Mouse (Mus musculus) hindbrain, embryonic 12.5 days (tissue): Measurements from ENCODE around the gene Emid1. TPM values are rescaled to one million over a fixed set of nuclear protein-coding genes. Genes with fewer than 3 reads are reported as not detected.
A peak's percentile ranks its signal among the peaks of the same experiment; 100 is the strongest.

Source experiments
- ATAC-seq: fragments of 200-750 bp; cut with Nextera tagmentation; 2 replicates; pipeline ENCODE4 v1.8.0; 2017; ENCODE audit warnings: moderate TSS enrichment; ENCODE audit not compliant: low FRiP score
- H3K27ac ChIP-seq: fragments of 300-500 bp; sonication (generic); 2 replicates; pipeline ENCODE4 v1.5.1; 2016; ENCODE audit warnings: mild to moderate bottlenecking
- H3K27me3 ChIP-seq: fragments of 300-500 bp; sonication (generic); 2 replicates; pipeline ENCODE4 v1.6.1; 2016; ENCODE audit warnings: mild to moderate bottlenecking
- H3K36me3 ChIP-seq: fragments of 300-500 bp; sonication (generic); 2 replicates; pipeline ENCODE4 v1.6.1; 2016; ENCODE audit warnings: mild to moderate bottlenecking
- H3K4me1 ChIP-seq: fragments of 300-500 bp; sonication (generic); 2 replicates; pipeline ENCODE4 v1.6.1; 2016
- H3K4me2 ChIP-seq: fragments of 300-500 bp; sonication (generic); replicated peaks from 2 replicates; pipeline ENCODE4 v1.6.1; 2016; ENCODE audit warnings: mild to moderate bottlenecking
- H3K4me3 ChIP-seq: fragments of 300-500 bp; sonication (generic); 2 replicates; pipeline ENCODE4 v1.5.1; 2016; ENCODE audit warnings: mild to moderate bottlenecking
- H3K9ac ChIP-seq: fragments of 300-500 bp; sonication (generic); 2 replicates; pipeline ENCODE4 v1.6.1; 2016; ENCODE audit warnings: mild to moderate bottlenecking, moderate library complexity
- H3K9me3 ChIP-seq: fragments of 300-500 bp; sonication (generic); replicated peaks from 2 replicates; pipeline ENCODE4 v1.6.1; 2016; ENCODE audit warnings: mild to moderate bottlenecking
- WGBS: fragments of 180-500 bp; shearing (Covaris S2); methylation state at CpG from one replicate; pipeline ENCODE4 v1.1.7; 2016; 5-methylcytosine and 5-hydroxymethylcytosine counted together
- polyA plus RNA-seq: library from polyadenylated mRNA; unstranded; fragments of >200 nt; fragmentation: Nextera tagmentation; extraction: Ambion mirVana; gene quantifications from 2 replicates; pipeline ENCODE4 v1.2.1, GENCODE M21; 2016

Gene Emid1
- polyA plus RNA-seq, 1 experiment from 2014 or later = 21.9 TPM

DNA sequence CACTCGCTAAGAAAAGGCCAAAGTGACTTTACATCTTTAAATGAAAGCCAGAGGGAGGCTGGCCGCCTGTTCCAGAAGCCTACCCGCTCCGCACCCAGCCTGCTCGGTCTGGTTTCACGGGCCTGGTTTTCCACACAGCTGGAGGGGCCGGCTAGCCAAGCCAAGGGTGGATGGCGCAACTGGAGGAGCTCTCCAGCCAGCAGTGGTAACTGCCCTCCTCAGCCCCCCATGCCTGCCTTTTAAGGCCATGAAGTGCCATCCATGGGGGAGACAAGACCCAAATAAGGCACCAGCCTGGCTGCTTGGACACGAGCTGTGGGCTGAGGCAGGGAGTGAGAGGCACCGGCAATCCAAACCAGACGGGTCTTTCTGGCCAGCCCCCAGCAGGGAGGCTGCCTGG lies 16.1 kb downstream of the Emid1 start:
- H3K9ac ChIP-seq = 0 out of 2 replicates have a peak overlapping the region, but pooled peaks have one; percentile 27
- WGBS = 80% methylated on average over 11 of the region's 11 CpGs
- no peaks in the 10 kb centered on the region for H3K36me3 ChIP-seq
- H3K9me3 ChIP-seq = no peaks in the 10 kb centered on the region
- no peak overlapping the region for H3K4me3 ChIP-seq
- peaks cover 5% of the 10 kb centered on the region for H3K27me3 ChIP-seq
- H3K4me2 ChIP-seq = no peak overlapping the region
- no peak overlapping the region for H3K27ac ChIP-seq
- ATAC-seq = no peak
- H3K4me1 ChIP-seq = peaks cover 15% of the 10 kb centered on the region

- Histone ChIP-seq H3K9ac (no peak overlapping the region), H3K36me3 (no peaks in the 10 kb centered on the region), H3K27me3 (peaks cover 5% of the 10 kb centered on the region), H3K4me2 (no peak overlapping the region), H3K9me3 (no peaks in the 10 kb centered on the region), H3K4me1 (peaks cover 25% of the 10 kb centered on the region), H3K27ac (no peak overlapping the region), H3K4me3 (no peak overlapping the region)
- no peak for ATAC-seq
- WGBS = 78% methylated on average over 4 of the region's 4 CpGs
These were observed 19.3 kb downstream of the Emid1 start for GRCm38 (mm10) chr11:5132751-5133150.

DNA sequence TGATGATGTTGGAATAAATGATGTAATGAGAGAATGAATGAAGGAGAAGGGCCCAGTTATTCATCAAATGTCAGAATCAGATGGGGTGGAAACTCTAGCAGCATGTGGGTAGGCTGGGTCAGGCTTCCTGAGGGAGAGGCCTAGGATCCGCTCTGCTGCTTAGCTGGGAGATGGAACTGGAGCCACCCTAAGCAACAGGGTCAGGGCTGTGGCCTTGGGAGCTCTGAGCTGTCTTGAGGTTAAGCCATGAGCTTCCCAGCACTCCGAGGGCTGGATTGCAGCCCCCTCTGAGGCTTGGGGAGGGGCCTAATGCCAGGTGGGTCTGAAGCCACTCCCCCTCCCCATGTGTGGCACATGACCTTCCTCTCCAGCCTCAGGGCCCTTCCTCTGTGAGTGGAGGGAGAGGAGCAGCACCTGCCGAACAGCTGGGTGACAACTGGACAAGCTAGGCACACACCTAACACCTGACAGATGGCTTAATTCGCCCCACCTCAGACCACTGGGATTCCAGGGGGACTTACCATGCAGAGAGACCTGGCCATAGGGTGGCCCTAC lies 21.9 kb downstream of the Emid1 start:
- H3K4me3 ChIP-seq = no peak overlapping the region
- no peaks in the 10 kb centered on the region for H3K9me3 ChIP-seq
- no peaks in the 10 kb centered on the region for H3K36me3 ChIP-seq
- H3K27me3 ChIP-seq = peaks cover 5% of the 10 kb centered on the region
- no peak overlapping the region for H3K27ac ChIP-seq
- peak; percentile 27; the same call in 1 of the 2 replicates for ATAC-seq
- 47% methylated on average over 4 of the region's 4 CpGs for WGBS
- H3K4me1 ChIP-seq = peaks cover 24% of the 10 kb centered on the region
- no peak overlapping the region for H3K4me2 ChIP-seq
- no peak overlapping the region for H3K9ac ChIP-seq

DNA sequence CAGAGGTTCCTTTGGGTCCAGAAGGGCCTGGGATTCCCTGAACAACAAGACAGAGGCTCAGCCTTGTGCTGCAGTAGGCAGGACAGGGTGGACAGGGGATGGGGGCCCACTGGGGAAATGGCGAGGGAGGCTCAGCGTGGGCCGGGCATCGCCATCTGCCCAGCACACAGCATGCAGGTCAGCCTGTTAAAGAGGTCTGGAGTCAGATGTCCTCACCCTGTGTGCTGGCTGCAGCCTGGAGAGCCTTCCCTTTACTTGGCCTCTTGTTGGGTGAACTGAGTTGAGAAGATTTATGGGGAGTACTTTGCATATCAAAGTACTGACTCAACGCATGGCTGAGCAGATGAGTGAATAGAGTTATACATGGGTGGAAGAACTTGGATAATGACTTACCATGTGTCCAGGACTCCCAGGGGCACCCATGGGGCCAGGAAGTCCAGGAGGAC lies 23.0 kb downstream of the Emid1 start:
- H3K36me3 ChIP-seq = no peaks in the 10 kb centered on the region

GRCm38 (mm10) chr11:5125713-5126112 lies 26.3 kb downstream of the Emid1 start:
- no peaks in the 10 kb centered on the region for H3K27me3 ChIP-seq
- no peak for ATAC-seq
- H3K27ac ChIP-seq = no peak overlapping the region
- no peaks in the 10 kb centered on the region for H3K9me3 ChIP-seq
- peaks cover 24% of the 10 kb centered on the region for H3K4me1 ChIP-seq
- WGBS = 77% methylated on average over 4 of the region's 4 CpGs
- no peak overlapping the region for H3K4me3 ChIP-seq
- H3K36me3 ChIP-seq = no peaks in the 10 kb centered on the region
- no peak overlapping the region for H3K4me2 ChIP-seq
- no peak overlapping the region for H3K9ac ChIP-seq

More for the DNA sequence above, 23.0 kb downstream of the Emid1 start:
- H3K4me1 ChIP-seq = peaks cover 24% of the 10 kb centered on the region
- peaks cover 5% of the 10 kb centered on the region for H3K27me3 ChIP-seq
- no peaks in the 10 kb centered on the region for H3K9me3 ChIP-seq
- H3K4me3 ChIP-seq = no peak overlapping the region
- H3K27ac ChIP-seq = peak overlapping the region; percentile 74
- WGBS = 11% methylated on average over 5 of the region's 5 CpGs
- peak; percentile 74 for ATAC-seq
- no peak overlapping the region for H3K4me2 ChIP-seq
- no peak overlapping the region; the same call in 1 of the 2 replicates for H3K9ac ChIP-seq

DNA sequence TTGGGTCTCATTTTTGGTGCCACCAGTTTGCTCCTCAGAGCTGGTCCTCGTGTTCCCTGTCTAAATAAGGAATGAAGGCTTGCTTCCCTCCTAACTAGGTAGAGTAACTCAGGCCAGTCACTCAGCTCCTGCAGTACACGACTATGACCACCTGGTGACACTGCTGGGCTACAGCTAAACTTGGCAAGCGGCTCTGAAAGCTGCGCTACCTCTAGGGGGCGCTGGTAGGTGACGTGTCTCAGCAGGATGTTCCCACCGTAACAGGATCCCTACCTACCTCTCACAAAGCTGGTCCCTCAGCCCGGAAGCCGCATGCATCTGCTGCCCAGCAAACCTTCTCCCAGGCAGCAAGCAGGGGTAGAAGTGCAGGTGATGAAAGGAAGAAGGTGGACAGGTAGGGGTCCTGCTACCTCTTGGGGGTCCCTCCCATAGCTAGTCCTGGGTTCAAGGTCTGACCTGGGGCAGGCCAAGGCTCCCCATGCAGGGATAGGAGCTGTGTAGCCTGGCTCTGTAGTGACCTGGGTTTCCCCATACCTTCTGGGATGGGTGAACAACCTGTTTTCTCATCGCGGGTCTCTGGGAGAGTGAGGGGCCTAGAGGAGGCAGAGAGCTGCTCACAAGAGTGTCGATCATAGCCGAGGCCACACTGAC lies 37.0 kb downstream of the Emid1 start:
- peak; percentile 56; the same call in 1 of the 2 replicates for ATAC-seq
- Histone ChIP-seq H3K36me3 (no peaks in the 10 kb centered on the region), H3K4me1 (no peaks in the 10 kb centered on the region), H3K27ac (no peak overlapping the region), H3K4me2 (no peak overlapping the region), H3K9me3 (no peaks in the 10 kb centered on the region), H3K9ac (no peak overlapping the region), H3K4me3 (no peak overlapping the region), H3K27me3 (no peaks in the 10 kb centered on the region)
- 29% methylated on average over 13 of the region's 13 CpGs for WGBS

GRCm38 (mm10) chr11:5113645-5114044 lies 38.4 kb downstream of the Emid1 start:
- no peak overlapping the region for H3K4me2 ChIP-seq
- no peaks in the 10 kb centered on the region for H3K9me3 ChIP-seq
- no peak overlapping the region for H3K27ac ChIP-seq
- 83% methylated on average over 7 of the region's 7 CpGs for WGBS
- no peak overlapping the region for H3K4me3 ChIP-seq
- no peak overlapping the region for H3K9ac ChIP-seq
- H3K36me3 ChIP-seq = no peaks in the 10 kb centered on the region
- ATAC-seq = no peak
- H3K4me1 ChIP-seq = no peaks in the 10 kb centered on the region
- no peaks in the 10 kb centered on the region for H3K27me3 ChIP-seq

DNA sequence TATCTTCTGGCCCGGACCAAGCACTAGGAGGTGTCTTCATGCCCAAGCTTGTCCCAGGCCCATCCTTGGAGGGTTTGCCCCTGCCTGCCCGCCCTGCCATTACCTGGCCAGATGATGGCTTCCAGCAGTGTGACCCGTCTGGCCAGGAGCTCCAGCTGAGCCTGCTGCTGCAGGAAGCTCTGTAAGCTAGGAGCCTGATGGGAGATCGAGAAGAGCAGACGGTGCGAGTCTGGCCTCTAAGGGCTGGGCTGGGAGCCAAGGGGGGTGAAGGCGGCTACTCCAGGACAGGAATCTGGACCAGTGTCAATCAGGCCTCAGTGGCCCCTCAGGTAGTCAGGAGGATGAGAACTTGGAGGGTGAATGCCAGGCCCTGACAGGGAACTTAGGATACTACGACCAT lies 42.6 kb downstream of the Emid1 start:
- no peaks in the 10 kb centered on the region for H3K27me3 ChIP-seq
- H3K27ac ChIP-seq = no peak overlapping the region
- H3K4me3 ChIP-seq = no peak overlapping the region
- peaks cover 13% of the 10 kb centered on the region; the same call in 1 of the 2 replicates for H3K36me3 ChIP-seq
- no peak overlapping the region for H3K4me2 ChIP-seq
- WGBS = 80% methylated on average over 8 of the region's 8 CpGs
- H3K9ac ChIP-seq = no peak overlapping the region
- H3K4me1 ChIP-seq = no peaks in the 10 kb centered on the region
- no peak for ATAC-seq
- H3K9me3 ChIP-seq = no peaks in the 10 kb centered on the region

DNA sequence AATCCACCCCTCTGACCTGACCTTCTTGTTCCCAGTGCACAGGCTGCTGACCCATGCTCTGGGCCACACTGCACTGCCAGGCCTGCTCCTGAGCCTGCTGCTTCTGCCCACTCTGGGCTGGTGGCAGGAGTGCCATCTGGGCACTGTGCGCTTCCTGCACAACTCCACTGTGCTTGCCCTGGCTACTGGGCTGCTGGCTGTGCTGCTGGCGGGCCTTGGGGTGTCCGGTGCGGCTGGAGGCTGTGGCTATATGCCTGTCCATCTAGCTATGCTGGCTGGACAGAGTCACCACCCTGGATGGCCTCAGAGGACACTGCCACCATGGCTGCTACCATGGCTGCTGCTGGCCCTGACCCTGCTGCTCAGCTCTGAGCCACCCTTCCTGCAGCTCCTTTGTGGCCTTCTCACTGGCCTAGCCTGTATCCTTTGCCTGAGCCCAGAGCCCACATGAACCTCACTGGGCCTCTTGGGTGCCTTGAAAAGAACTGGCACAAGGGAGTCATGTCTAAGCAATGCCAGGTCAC lies 48.0 kb downstream of the Emid1 start:
- Histone ChIP-seq H3K27ac (no peak overlapping the region), H3K4me3 (no peak overlapping the region), H3K36me3 (peaks cover 21% of the 10 kb centered on the region; the same call in 1 of the 2 replicates), H3K4me1 (peaks cover 11% of the 10 kb centered on the region), H3K9ac (no peak overlapping the region), H3K9me3 (no peaks in the 10 kb centered on the region), H3K4me2 (no peak overlapping the region), H3K27me3 (no peaks in the 10 kb centered on the region)
- no peak for ATAC-seq
- WGBS = 95% methylated on average over 4 of the region's 4 CpGs

GRCm38 (mm10) chr11:5102384-5102783 lies 49.7 kb downstream of the Emid1 start:
- 93% methylated on average over 7 of the region's 7 CpGs for WGBS
- H3K36me3 ChIP-seq = peaks cover 21% of the 10 kb centered on the region; the same call in 1 of the 2 replicates

DNA sequence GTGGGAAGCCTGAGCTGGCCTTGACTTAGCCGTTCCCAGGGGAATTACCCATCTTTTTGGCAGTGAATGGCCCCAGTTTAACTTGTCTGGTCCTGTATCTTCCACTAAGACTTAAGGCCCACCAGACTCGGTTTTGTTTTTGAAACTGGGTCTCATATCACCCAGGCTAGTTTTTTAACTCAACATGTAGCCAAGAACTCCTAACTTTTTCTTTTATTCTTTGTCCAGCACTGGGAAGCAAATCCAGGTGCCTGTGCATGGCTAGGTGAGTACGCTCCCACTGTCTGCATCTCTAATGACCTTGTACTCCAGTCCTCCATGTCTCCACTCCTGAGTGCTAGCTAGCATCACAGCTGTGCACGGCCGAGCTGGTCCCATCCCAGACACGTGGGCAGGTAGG lies 50.4 kb downstream of the Emid1 start:
- Histone ChIP-seq H3K9ac (no peak overlapping the region), H3K9me3 (no peaks in the 10 kb centered on the region), H3K27ac (no peak overlapping the region), H3K27me3 (no peaks in the 10 kb centered on the region), H3K4me3 (no peak overlapping the region), H3K4me2 (no peak overlapping the region), H3K36me3 (peaks cover 21% of the 10 kb centered on the region; the same call in 1 of the 2 replicates), H3K4me1 (peaks cover 21% of the 10 kb centered on the region)
- ATAC-seq = no peak
- WGBS = 85% methylated on average over 6 of the region's 6 CpGs

More at GRCm38 (mm10) chr11:5102384-5102783, 49.7 kb downstream of the Emid1 start:
- no peak overlapping the region for H3K27ac ChIP-seq
- ATAC-seq = no peak
- no peak overlapping the region for H3K4me2 ChIP-seq
- H3K4me1 ChIP-seq = peaks cover 14% of the 10 kb centered on the region
- no peak overlapping the region for H3K4me3 ChIP-seq
- no peak overlapping the region for H3K9ac ChIP-seq
- H3K9me3 ChIP-seq = no peaks in the 10 kb centered on the region
- H3K27me3 ChIP-seq = no peaks in the 10 kb centered on the region

- peak overlapping the region; percentile 93 for H3K4me3 ChIP-seq
- no peaks in the 10 kb centered on the region for H3K27me3 ChIP-seq
- H3K36me3 ChIP-seq = peaks cover 19% of the 10 kb centered on the region; the same call in 1 of the 2 replicates
- peak overlapping the region; percentile 74 for H3K4me2 ChIP-seq
- H3K9me3 ChIP-seq = no peaks in the 10 kb centered on the region
- ATAC-seq = no peak
- peak overlapping the region; percentile 13; the same call in 1 of the 2 replicates for H3K9ac ChIP-seq
- peaks cover 28% of the 10 kb centered on the region for H3K4me1 ChIP-seq
- H3K27ac ChIP-seq = no peak overlapping the region
- 47% methylated on average over 5 of the region's 5 CpGs for WGBS
These were observed 51.3 kb downstream of the Emid1 start for GRCm38 (mm10) chr11:5100801-5101200.
